Mouse (Mus musculus): ENCODE measurements around the gene Ggnbp2. TPM values are rescaled to one million over a fixed set of nuclear protein-coding genes. Genes with fewer than 3 reads are reported as not detected.

Ggnbp2 gene
- 50.0 and 55.8 TPM in 2 replicates for polyA plus RNA-seq (2015; fragmentation: Nextera tagmentation; extraction: Ambion mirVana)

GRCm38 (mm10) chr11:84870337-84871043 is at the start of gene Ggnbp2:
TSS of gene Ggnbp2 (minus strand) at chr11:84870817.
- peak within 1 kb of the TSS; percentile 98 for H3K4me3 ChIP-seq (ENCODE audit: low read length)
- peaks cover 22% of the 10 kb centered on the region for H3K4me1 ChIP-seq (ENCODE audit: control insufficient read depth, insufficient read depth, low read length)
- H3K9me3 ChIP-seq (replicated peaks; ENCODE audit: control insufficient read depth, low read length), result no peaks in the 10 kb centered on the region
- peak within 1 kb of the TSS; percentile 100 for H3K27ac ChIP-seq (ENCODE audit: low read length)
- peak within 1 kb of the TSS; percentile 96 for H3K9ac ChIP-seq (ENCODE audit: low read length)
- peak; percentile 87 for ATAC-seq (replicated peaks; ENCODE audit: extremely low read depth, insufficient read depth, low FRiP score)
- H3K27me3 ChIP-seq (ENCODE audit: control insufficient read depth, insufficient read depth, low read length), result no peaks in the 10 kb centered on the region
- no peaks in the 10 kb centered on the region for H3K36me3 ChIP-seq (ENCODE audit: control insufficient read depth, insufficient read depth)
- WGBS, result 1% methylated on average over 58 of the region's 62 CpGs
- H3K4me2 ChIP-seq (ENCODE audit: low read depth, low read length), result peak within 1 kb of the TSS; percentile 88

DNA sequence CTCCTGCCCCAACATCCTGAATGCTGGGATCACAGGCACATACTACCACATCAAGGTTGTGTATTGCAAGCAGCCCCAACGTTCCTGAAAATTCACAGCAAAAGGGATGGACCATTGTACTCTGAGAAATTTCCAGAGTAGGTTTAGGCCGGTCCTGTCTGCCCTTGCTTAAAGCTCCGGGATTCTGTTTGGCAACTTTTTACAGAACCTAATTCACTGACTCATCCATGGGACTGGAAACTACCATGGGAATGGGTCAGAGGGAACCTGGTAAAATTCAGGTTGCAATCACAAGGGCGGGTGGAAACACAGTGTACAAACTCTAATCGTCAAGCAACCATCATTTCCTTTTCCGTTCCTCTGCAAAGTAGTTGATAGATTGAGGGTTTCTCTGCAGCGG is 49.3 kb upstream of the Ggnbp2 start:
- Histone ChIP-seq H3K4me3 (ENCODE audit: low read length) (no peak overlapping the region), H3K4me1 (ENCODE audit: control insufficient read depth, insufficient read depth, low read length) (peaks cover 8% of the 10 kb centered on the region), H3K27me3 (ENCODE audit: control insufficient read depth, insufficient read depth, low read length) (no peaks in the 10 kb centered on the region), H3K9ac (ENCODE audit: low read length) (no peak overlapping the region), H3K9me3 (replicated peaks; ENCODE audit: control insufficient read depth, low read length) (no peaks in the 10 kb centered on the region), H3K27ac (ENCODE audit: low read length) (no peak overlapping the region), H3K36me3 (ENCODE audit: control insufficient read depth, insufficient read depth) (no peaks in the 10 kb centered on the region), H3K4me2 (ENCODE audit: low read depth, low read length) (no peak overlapping the region)
- 54% methylated on average over 7 of the region's 7 CpGs for WGBS
- ATAC-seq (replicated peaks; ENCODE audit: extremely low read depth, insufficient read depth, low FRiP score), result no peak

- H3K4me2 ChIP-seq (ENCODE audit: low read depth, low read length), result no peak overlapping the region
- H3K36me3 ChIP-seq (ENCODE audit: control insufficient read depth, insufficient read depth), result no peaks in the 10 kb centered on the region
- no peaks in the 10 kb centered on the region for H3K27me3 ChIP-seq (ENCODE audit: control insufficient read depth, insufficient read depth, low read length)
- H3K4me3 ChIP-seq (ENCODE audit: low read length), result no peak overlapping the region
- H3K9ac ChIP-seq (ENCODE audit: low read length), result no peak overlapping the region
- H3K4me1 ChIP-seq (ENCODE audit: control insufficient read depth, insufficient read depth, low read length), result peaks cover 10% of the 10 kb centered on the region
- 41% methylated on average over 3 of the region's 3 CpGs for WGBS
- H3K27ac ChIP-seq (ENCODE audit: low read length), result no peak overlapping the region
- no peaks in the 10 kb centered on the region for H3K9me3 ChIP-seq (replicated peaks; ENCODE audit: control insufficient read depth, low read length)
- ATAC-seq (replicated peaks; ENCODE audit: extremely low read depth, insufficient read depth, low FRiP score), result no peak
Measured at GRCm38 (mm10) chr11:84919276-84919675, 48.7 kb upstream of the Ggnbp2 start.

DNA sequence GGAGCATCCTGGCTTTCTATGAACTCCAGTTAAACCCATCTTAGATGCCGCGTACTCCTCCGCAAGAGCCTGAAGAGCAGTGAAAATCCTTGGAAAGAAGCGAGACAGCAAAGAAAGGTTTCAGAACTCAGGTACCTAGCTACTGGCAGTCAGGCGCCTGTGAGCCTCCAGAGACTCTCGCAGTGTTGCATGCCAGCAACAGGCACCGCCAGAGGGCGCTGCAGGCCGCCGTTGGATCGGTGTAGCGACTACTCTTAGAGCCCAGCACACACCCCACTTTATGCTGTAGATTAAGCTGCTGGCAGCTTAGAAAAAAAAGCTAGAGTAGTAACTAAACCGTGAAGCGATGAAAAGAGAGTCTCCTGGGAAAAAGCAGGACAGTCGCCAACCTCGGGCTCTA is 47.8 kb upstream of the Ggnbp2 start:
- Histone ChIP-seq H3K27me3 (ENCODE audit: control insufficient read depth, insufficient read depth, low read length) (no peaks in the 10 kb centered on the region), H3K4me1 (ENCODE audit: control insufficient read depth, insufficient read depth, low read length) (peaks cover 10% of the 10 kb centered on the region), H3K36me3 (ENCODE audit: control insufficient read depth, insufficient read depth) (no peaks in the 10 kb centered on the region), H3K27ac (ENCODE audit: low read length) (no peak overlapping the region), H3K9me3 (replicated peaks; ENCODE audit: control insufficient read depth, low read length) (no peaks in the 10 kb centered on the region), H3K4me2 (ENCODE audit: low read depth, low read length) (peak overlapping the region; percentile 37; the same call in 1 of the 2 replicates), H3K4me3 (ENCODE audit: low read length) (no peak overlapping the region), H3K9ac (ENCODE audit: low read length) (no peak overlapping the region)
- WGBS, result 6% methylated on average over 16 of the region's 16 CpGs
- ATAC-seq (replicated peaks; ENCODE audit: extremely low read depth, insufficient read depth, low FRiP score), result peak; percentile 51; the same call in 1 of the 2 replicates

- H3K27ac ChIP-seq (ENCODE audit: low read length), result no peak overlapping the region
- H3K9ac ChIP-seq (ENCODE audit: low read length), result peak overlapping the region; percentile 85
- H3K9me3 ChIP-seq (replicated peaks; ENCODE audit: control insufficient read depth, low read length), result no peaks in the 10 kb centered on the region
- ATAC-seq (replicated peaks; ENCODE audit: extremely low read depth, insufficient read depth, low FRiP score), result no peak
- 49% methylated on average over 7 of the region's 7 CpGs for WGBS
- H3K4me3 ChIP-seq (ENCODE audit: low read length), result peak overlapping the region; percentile 81
- H3K36me3 ChIP-seq (ENCODE audit: control insufficient read depth, insufficient read depth), result peaks cover 4% of the 10 kb centered on the region; the same call in 1 of the 2 replicates
- no peaks in the 10 kb centered on the region for H3K27me3 ChIP-seq (ENCODE audit: control insufficient read depth, insufficient read depth, low read length)
- H3K4me2 ChIP-seq (ENCODE audit: low read depth, low read length), result peak overlapping the region; percentile 73
- peaks cover 10% of the 10 kb centered on the region for H3K4me1 ChIP-seq (ENCODE audit: control insufficient read depth, insufficient read depth, low read length)
Measured at GRCm38 (mm10) chr11:84916703-84917300, 46.2 kb upstream of the Ggnbp2 start.

DNA sequence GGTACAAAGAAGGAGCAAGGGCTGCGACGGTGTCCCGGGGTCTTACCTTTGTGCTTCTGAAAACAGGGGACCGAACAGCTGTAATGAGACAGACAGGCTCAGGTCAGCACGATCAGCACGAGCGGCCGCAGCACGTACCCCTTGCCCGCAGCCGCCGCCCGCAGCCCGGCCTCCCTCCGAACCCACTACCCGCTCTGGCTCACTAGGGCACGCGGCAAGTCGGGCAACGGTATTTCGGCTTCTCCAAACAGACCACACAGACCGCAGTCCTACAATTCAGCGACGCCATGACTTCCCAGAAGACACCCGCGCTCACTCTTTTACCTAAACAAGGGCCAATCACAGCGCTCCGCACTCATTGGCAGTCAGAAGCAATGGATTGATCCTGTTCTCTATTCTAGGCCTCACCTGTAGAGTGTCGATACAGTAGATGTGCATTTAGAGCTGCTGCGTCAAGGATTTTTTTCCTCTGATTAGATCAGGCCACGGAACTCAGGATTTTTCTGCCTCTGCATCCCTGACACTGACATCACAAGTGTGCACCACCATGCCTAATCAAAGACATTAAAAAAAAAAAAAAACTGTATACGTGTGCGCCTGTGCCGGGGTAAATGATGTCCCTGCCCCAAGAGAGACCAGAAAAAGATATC is 45.6 kb upstream of the Ggnbp2 start, which contains the start of gene Znhit3:
TSS of gene Znhit3 (minus strand) at position 314 of the 650 bp plus-strand sequence.
- H3K4me3 ChIP-seq (ENCODE audit: low read length), result peak within 1 kb of the TSS; percentile 81

GRCm38 (mm10) chr11:84914673-84915072 is 44.1 kb upstream of the Ggnbp2 start:
- Histone ChIP-seq H3K36me3 (ENCODE audit: control insufficient read depth, insufficient read depth) (peaks cover 21% of the 10 kb centered on the region), H3K4me2 (ENCODE audit: low read depth, low read length) (no peak overlapping the region), H3K4me1 (ENCODE audit: control insufficient read depth, insufficient read depth, low read length) (peaks cover 10% of the 10 kb centered on the region), H3K9me3 (replicated peaks; ENCODE audit: control insufficient read depth, low read length) (no peaks in the 10 kb centered on the region), H3K27me3 (ENCODE audit: control insufficient read depth, insufficient read depth, low read length) (no peaks in the 10 kb centered on the region), H3K27ac (ENCODE audit: low read length) (no peak overlapping the region), H3K4me3 (ENCODE audit: low read length) (no peak overlapping the region), H3K9ac (ENCODE audit: low read length) (no peak overlapping the region)
- 82% methylated on average over 5 of the region's 5 CpGs for WGBS
- ATAC-seq (replicated peaks; ENCODE audit: extremely low read depth, insufficient read depth, low FRiP score), result no peak

More for the DNA sequence above, 45.6 kb upstream of the Ggnbp2 start, which contains the start of gene Znhit3:
- Histone ChIP-seq H3K4me1 (ENCODE audit: control insufficient read depth, insufficient read depth, low read length) (peaks cover 10% of the 10 kb centered on the region), H3K27ac (ENCODE audit: low read length) (peak within 1 kb of the TSS; percentile 9; the same call in 1 of the 2 replicates), H3K4me2 (ENCODE audit: low read depth, low read length) (peak within 1 kb of the TSS; percentile 73), H3K27me3 (ENCODE audit: control insufficient read depth, insufficient read depth, low read length) (no peaks in the 10 kb centered on the region), H3K9me3 (replicated peaks; ENCODE audit: control insufficient read depth, low read length) (no peaks in the 10 kb centered on the region), H3K36me3 (ENCODE audit: control insufficient read depth, insufficient read depth) (peaks cover 9% of the 10 kb centered on the region), H3K9ac (ENCODE audit: low read length) (peak within 1 kb of the TSS; percentile 85)
- ATAC-seq (replicated peaks; ENCODE audit: extremely low read depth, insufficient read depth, low FRiP score), result peak; percentile 85
- WGBS, result 4% methylated on average over 34 of the region's 34 CpGs

- ATAC-seq (replicated peaks; ENCODE audit: extremely low read depth, insufficient read depth, low FRiP score), result no peak
- Histone ChIP-seq H3K36me3 (ENCODE audit: control insufficient read depth, insufficient read depth) (peaks cover 48% of the 10 kb centered on the region), H3K27ac (ENCODE audit: low read length) (no peak overlapping the region), H3K4me1 (ENCODE audit: control insufficient read depth, insufficient read depth, low read length) (peaks cover 5% of the 10 kb centered on the region), H3K27me3 (ENCODE audit: control insufficient read depth, insufficient read depth, low read length) (no peaks in the 10 kb centered on the region), H3K9me3 (replicated peaks; ENCODE audit: control insufficient read depth, low read length) (no peaks in the 10 kb centered on the region), H3K4me3 (ENCODE audit: low read length) (no peak overlapping the region), H3K4me2 (ENCODE audit: low read depth, low read length) (no peak overlapping the region), H3K9ac (ENCODE audit: low read length) (no peak overlapping the region)
- WGBS, result 77% methylated on average over 4 of the region's 4 CpGs
Measured at GRCm38 (mm10) chr11:84910411-84910810, 39.8 kb upstream of the Ggnbp2 start.

DNA sequence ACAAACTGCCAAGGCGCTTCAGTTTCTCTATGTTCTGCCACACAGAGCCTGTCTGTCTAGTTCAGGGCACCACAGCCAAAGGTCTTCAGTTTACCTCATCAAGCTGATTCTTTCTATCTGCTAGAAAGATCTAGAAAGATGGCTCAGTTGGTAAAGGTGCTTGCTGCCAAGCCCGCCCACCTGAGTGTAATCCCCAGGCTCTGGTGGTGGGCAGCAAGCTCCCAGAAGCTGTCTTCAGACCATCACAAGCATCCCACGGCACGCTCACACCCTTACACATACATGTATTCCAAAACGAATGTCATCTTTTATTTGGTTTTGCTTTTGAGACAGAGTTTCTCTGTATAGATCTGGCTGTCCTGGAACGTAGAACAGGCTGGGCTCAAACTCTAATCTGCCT is 37.9 kb upstream of the Ggnbp2 start:
- H3K36me3 ChIP-seq (ENCODE audit: control insufficient read depth, insufficient read depth), result peaks cover 56% of the 10 kb centered on the region
- H3K9me3 ChIP-seq (replicated peaks; ENCODE audit: control insufficient read depth, low read length), result no peaks in the 10 kb centered on the region
- no peak overlapping the region for H3K4me3 ChIP-seq (ENCODE audit: low read length)
- H3K4me2 ChIP-seq (ENCODE audit: low read depth, low read length), result no peak overlapping the region
- ATAC-seq (replicated peaks; ENCODE audit: extremely low read depth, insufficient read depth, low FRiP score), result no peak
- WGBS, result 85% methylated on average over 6 of the region's 6 CpGs
- H3K4me1 ChIP-seq (ENCODE audit: control insufficient read depth, insufficient read depth, low read length), result no peaks in the 10 kb centered on the region
- H3K27me3 ChIP-seq (ENCODE audit: control insufficient read depth, insufficient read depth, low read length), result no peaks in the 10 kb centered on the region
- no peak overlapping the region for H3K9ac ChIP-seq (ENCODE audit: low read length)
- H3K27ac ChIP-seq (ENCODE audit: low read length), result no peak overlapping the region
